Mouse (Mus musculus) mouse embryonic stem cell (cell line): ENCODE results near the gene Pitpnm3.

ENCODE experiments used
- in situ Hi-C, 2 experiments: fragments of 300-500 bp; cut with MboI; formaldehyde crosslinking; loops; 1 replicate in 1 of 2; 3 replicates in 1 of 2; pipeline ENCODE4 v1.14.3; 2019 to 2020; ENCODE audit warnings: low sequenced_read_pairs in 2 of 2, low pct_unique_long_range_greater_than_20kb in 1 of 2, mixed read lengths in 1 of 2; ENCODE audit not compliant: unreplicated experiment in 1 of 2

The Pitpnm3 gene

GRCm38 (mm10) chr11:72003171-72003570 is 132.4 kb downstream of the Pitpnm3 start:
- in situ Hi-C loops, result no loop called here

- in situ Hi-C loops, result no loop called here
Measured at GRCm38 (mm10) chr11:72002138-72002853, 133.3 kb downstream of the Pitpnm3 start.

- in situ Hi-C loops, result no loop called here
Measured at GRCm38 (mm10) chr11:72000194-72000593, 135.4 kb downstream of the Pitpnm3 start.
